Mouse (Mus musculus) neural tube, embryonic 13.5 days (tissue): ENCODE data around the gene H60b. TPM values are rescaled to one million over a fixed set of nuclear protein-coding genes. Genes with fewer than 3 reads are reported as not detected.
"Not testable (repeated sequence)": the region's sequence is repeated elsewhere in the genome, so short reads cannot be mapped to it uniquely, and the experiment has no call there.

Experiments used
- ATAC-seq: fragments of 200-750 bp; cut with Nextera tagmentation; 2 replicates; pipeline ENCODE4 v1.8.0; 2017; ENCODE audit warnings: low read depth, mild to moderate bottlenecking, moderate TSS enrichment, moderate library complexity
- H3K27ac ChIP-seq: fragments of 300-500 bp; sonication (generic); replicated peaks from 2 replicates; pipeline ENCODE4 v1.5.1; 2015; ENCODE audit warnings: moderate library complexity, mild to moderate bottlenecking, inconsistent platforms
- H3K27me3 ChIP-seq: fragments of 300-500 bp; sonication (generic); 2 replicates; pipeline ENCODE4 v1.6.1; 2015; ENCODE audit warnings: mild to moderate bottlenecking, inconsistent platforms
- H3K36me3 ChIP-seq: fragments of 300-500 bp; sonication (generic); 2 replicates; pipeline ENCODE4 v1.6.1; 2015; ENCODE audit warnings: mild to moderate bottlenecking, inconsistent platforms
- H3K4me1 ChIP-seq: fragments of 300-500 bp; sonication (generic); replicated peaks from 2 replicates; pipeline ENCODE4 v1.6.1; 2015; ENCODE audit warnings: inconsistent platforms
- H3K4me2 ChIP-seq: fragments of 300-500 bp; sonication (generic); 2 replicates; pipeline ENCODE4 v1.6.1; 2015; ENCODE audit warnings: inconsistent platforms, mild to moderate bottlenecking, moderate library complexity
- H3K4me3 ChIP-seq: fragments of 300-500 bp; sonication (generic); 2 replicates; pipeline ENCODE4 v1.5.1; 2015; ENCODE audit warnings: mild to moderate bottlenecking, inconsistent platforms
- H3K9ac ChIP-seq: fragments of 300-500 bp; sonication (generic); 2 replicates; pipeline ENCODE4 v1.6.1; 2015; ENCODE audit warnings: moderate library complexity, mild to moderate bottlenecking, inconsistent platforms
- H3K9me3 ChIP-seq: fragments of 300-500 bp; sonication (generic); 2 replicates; pipeline ENCODE4 v1.6.1; 2016; ENCODE audit warnings: inconsistent platforms
- WGBS: fragments of 180-500 bp; shearing (Covaris S2); methylation state at CpG from one replicate; pipeline ENCODE4 v1.1.7; 2015; 5-methylcytosine and 5-hydroxymethylcytosine counted together
- polyA plus RNA-seq: library from polyadenylated mRNA; unstranded; fragments of >200 nt; fragmentation: Nextera tagmentation; extraction: Ambion mirVana; gene quantifications from 2 replicates; pipeline ENCODE4 v1.2.1, GENCODE M21; 2015

Gene H60b
- polyA plus RNA-seq = 0.66 TPM in 1 of 2 replicates, not detected in the other

- ATAC-seq = peak; percentile 61
- Histone ChIP-seq H3K4me2 (peak within 1 kb of the TSS; percentile 51), H3K4me1 (peaks cover 16% of the 10 kb centered on the region), H3K27me3 (peaks cover 94% of the 10 kb centered on the region), H3K4me3 (peak within 1 kb of the TSS; percentile 30)
- H3K9ac ChIP-seq, H3K27ac ChIP-seq, H3K9me3 ChIP-seq, H3K36me3 ChIP-seq: not testable (repeated sequence)
- WGBS = under 1% methylated on average over 48 of the region's 48 CpGs
Measured at GRCm38 (mm10) chr10:22158310-22158999, at the start of gene H60b, which contains the start of gene Raet1e. TSS of gene H60b (plus strand) at chr10:22158586. TSS of gene Raet1e (plus strand) at chr10:22158569.

- ATAC-seq = peak; percentile 89
- 3% methylated on average over 19 of the region's 19 CpGs for WGBS
- Histone ChIP-seq H3K27me3 (no peaks in the 10 kb centered on the region), H3K4me3 (peak overlapping the region; percentile 43), H3K4me2 (peak overlapping the region; percentile 71), H3K9me3 (0 out of 2 replicates have a peak, but pooled peaks cover 3% of the 10 kb centered on the region), H3K36me3 (no peaks in the 10 kb centered on the region), H3K27ac (no peak overlapping the region), H3K9ac (peak overlapping the region; percentile 76), H3K4me1 (0 out of 2 replicates have a peak, but pooled peaks cover 4% of the 10 kb centered on the region)
Measured at GRCm38 (mm10) chr10:22140665-22141280, 17.6 kb upstream of the H60b start.

GRCm38 (mm10) chr10:22142194-22142593, 16.2 kb upstream of the H60b start:
- H3K4me2 ChIP-seq = not testable (repeated sequence)
- 91% methylated on average over 1 of the region's 1 CpGs for WGBS

GRCm38 (mm10) chr10:22142926-22143325, 15.5 kb upstream of the H60b start:
- Histone ChIP-seq H3K4me3 (no peak overlapping the region), H3K9ac (no peak overlapping the region), H3K27ac (no peak overlapping the region), H3K4me1 (0 out of 2 replicates have a peak, but pooled peaks cover 4% of the 10 kb centered on the region), H3K36me3 (no peaks in the 10 kb centered on the region), H3K9me3 (0 out of 2 replicates have a peak, but pooled peaks cover 3% of the 10 kb centered on the region), H3K27me3 (no peaks in the 10 kb centered on the region), H3K4me2 (no peak overlapping the region)
- no peak for ATAC-seq
- 71% methylated on average over 5 of the region's 5 CpGs for WGBS

More at GRCm38 (mm10) chr10:22142194-22142593, 16.2 kb upstream of the H60b start:
- not testable (repeated sequence) for H3K36me3 ChIP-seq, H3K9me3 ChIP-seq, H3K4me3 ChIP-seq, H3K27ac ChIP-seq, ATAC-seq, H3K9ac ChIP-seq, H3K27me3 ChIP-seq, H3K4me1 ChIP-seq

GRCm38 (mm10) chr10:22148441-22149072, 9.8 kb upstream of the H60b start:
- under 1% methylated on average over 50 of the region's 50 CpGs for WGBS
- H3K4me2 ChIP-seq = peak overlapping the region; percentile 77
- peaks cover 47% of the 10 kb centered on the region for H3K27me3 ChIP-seq
- peaks cover 32% of the 10 kb centered on the region for H3K4me1 ChIP-seq
- no peaks in the 10 kb centered on the region for H3K9me3 ChIP-seq
- no peak overlapping the region for H3K27ac ChIP-seq
- peak; percentile 67 for ATAC-seq
- H3K4me3 ChIP-seq = peak overlapping the region; percentile 52
- H3K36me3 ChIP-seq = no peaks in the 10 kb centered on the region
- peak overlapping the region; percentile 63 for H3K9ac ChIP-seq

- Histone ChIP-seq H3K27me3 (peaks cover 54% of the 10 kb centered on the region), H3K4me3 (peak within 1 kb of the TSS; percentile 52), H3K4me1 (peaks cover 34% of the 10 kb centered on the region), H3K27ac (no peak within 1 kb of the TSS), H3K9me3 (no peaks in the 10 kb centered on the region), H3K36me3 (no peaks in the 10 kb centered on the region), H3K4me2 (peak within 1 kb of the TSS; percentile 77), H3K9ac (peak within 1 kb of the TSS; percentile 63)
- peak; percentile 32 for ATAC-seq
- WGBS = under 1% methylated on average over 37 of the region's 37 CpGs
Measured at GRCm38 (mm10) chr10:22149073-22149690, 9.2 kb upstream of the H60b start, which contains the start of gene E030030I06Rik. TSS of gene E030030I06Rik (minus strand) at chr10:22149270.

- WGBS = under 1% methylated on average over 50 of the region's 50 CpGs
- Histone ChIP-seq H3K9ac (no peak overlapping the region), H3K4me3 (peak overlapping the region; percentile 52), H3K27me3 (peaks cover 60% of the 10 kb centered on the region), H3K9me3 (no peaks in the 10 kb centered on the region), H3K4me1 (peaks cover 37% of the 10 kb centered on the region), H3K4me2 (peak overlapping the region; percentile 77), H3K36me3 (no peaks in the 10 kb centered on the region), H3K27ac (no peak overlapping the region)
- peak; percentile 34; the same call in 1 of the 2 replicates for ATAC-seq
Measured at GRCm38 (mm10) chr10:22149691-22150465, 8.5 kb upstream of the H60b start.

GRCm38 (mm10) chr10:22150593-22150992, 7.8 kb upstream of the H60b start:
- peak overlapping the region; percentile 77 for H3K4me2 ChIP-seq
- H3K4me3 ChIP-seq = peak overlapping the region; percentile 52; the same call in 1 of the 2 replicates
- peaks cover 67% of the 10 kb centered on the region for H3K27me3 ChIP-seq
- H3K4me1 ChIP-seq = peaks cover 37% of the 10 kb centered on the region
- no peaks in the 10 kb centered on the region for H3K9me3 ChIP-seq
- H3K36me3 ChIP-seq = no peaks in the 10 kb centered on the region
- no peak overlapping the region for H3K9ac ChIP-seq
- ATAC-seq = no peak
- H3K27ac ChIP-seq = no peak overlapping the region
- under 1% methylated on average over 27 of the region's 27 CpGs for WGBS

- H3K4me2 ChIP-seq = peak overlapping the region; percentile 27
- H3K4me1 ChIP-seq = peaks cover 37% of the 10 kb centered on the region
- peaks cover 73% of the 10 kb centered on the region for H3K27me3 ChIP-seq
- not testable (repeated sequence) for H3K9ac ChIP-seq, H3K9me3 ChIP-seq, ATAC-seq, H3K36me3 ChIP-seq, H3K27ac ChIP-seq
- H3K4me3 ChIP-seq = peak overlapping the region; percentile 9; the same call in 1 of the 2 replicates
- WGBS = under 1% methylated on average over 55 of the region's 55 CpGs
Measured at GRCm38 (mm10) chr10:22151056-22151862, 7.1 kb upstream of the H60b start.

GRCm38 (mm10) chr10:22151863-22152640, 6.3 kb upstream of the H60b start:
- not testable (repeated sequence) for H3K36me3 ChIP-seq, H3K27ac ChIP-seq, H3K4me3 ChIP-seq, ATAC-seq, H3K9ac ChIP-seq, H3K4me2 ChIP-seq, H3K9me3 ChIP-seq
- peaks cover 81% of the 10 kb centered on the region for H3K27me3 ChIP-seq
- H3K4me1 ChIP-seq = peaks cover 37% of the 10 kb centered on the region
- WGBS = 2% methylated on average over 11 of the region's 11 CpGs
